Mouse (Mus musculus) kidney, embryonic 15.5 days (tissue): ENCODE data around the gene Chst8. TPM values are rescaled to one million over a fixed set of nuclear protein-coding genes. Genes with fewer than 3 reads are reported as not detected.

ENCODE experiments used
- ATAC-seq: fragments of 200-750 bp; cut with Nextera tagmentation; replicated peaks from 2 replicates; pipeline ENCODE4 v1.8.0; 2017; ENCODE audit warnings: moderate TSS enrichment; ENCODE audit not compliant: low FRiP score
- H3K27ac ChIP-seq: fragments of 300-500 bp; sonication (generic); 2 replicates; pipeline ENCODE4 v1.5.1; 2015; ENCODE audit warnings: mild to moderate bottlenecking, inconsistent platforms
- H3K27me3 ChIP-seq: fragments of 300-500 bp; sonication (generic); 2 replicates; pipeline ENCODE4 v1.6.1; 2015; ENCODE audit warnings: inconsistent platforms
- H3K36me3 ChIP-seq: fragments of 300-500 bp; sonication (generic); 2 replicates; pipeline ENCODE4 v1.6.1; 2015; ENCODE audit warnings: inconsistent platforms
- H3K4me1 ChIP-seq: fragments of 300-500 bp; sonication (generic); 2 replicates; pipeline ENCODE4 v1.6.1; 2015; ENCODE audit warnings: inconsistent platforms
- H3K4me2 ChIP-seq: fragments of 300-500 bp; sonication (generic); 2 replicates; pipeline ENCODE4 v1.6.1; 2015; ENCODE audit warnings: moderate library complexity, mild to moderate bottlenecking, inconsistent platforms
- H3K4me3 ChIP-seq: fragments of 300-500 bp; sonication (generic); replicated peaks from 2 replicates; pipeline ENCODE4 v1.5.1; 2015; ENCODE audit warnings: mild to moderate bottlenecking, inconsistent platforms
- H3K9ac ChIP-seq: fragments of 300-500 bp; sonication (generic); 2 replicates; pipeline ENCODE4 v1.6.1; 2015; ENCODE audit warnings: mild to moderate bottlenecking, inconsistent platforms
- H3K9me3 ChIP-seq: fragments of 300-500 bp; sonication (generic); replicated peaks from 2 replicates; pipeline ENCODE4 v1.6.1; 2016; ENCODE audit warnings: inconsistent platforms
- WGBS: fragments of 180-500 bp; shearing (Covaris S2); methylation state at CpG from one replicate; pipeline ENCODE4 v1.1.7; 2015; ENCODE audit warnings: mixed read lengths; 5-methylcytosine and 5-hydroxymethylcytosine counted together
- polyA plus RNA-seq: library from polyadenylated mRNA; unstranded; fragments of >200 nt; fragmentation: Nextera tagmentation; extraction: Ambion mirVana; gene quantifications from 2 replicates; pipeline ENCODE4 v1.2.1, GENCODE M21; 2015

Gene Chst8
- 11.1 and 13.0 TPM in 2 replicates for polyA plus RNA-seq

DNA sequence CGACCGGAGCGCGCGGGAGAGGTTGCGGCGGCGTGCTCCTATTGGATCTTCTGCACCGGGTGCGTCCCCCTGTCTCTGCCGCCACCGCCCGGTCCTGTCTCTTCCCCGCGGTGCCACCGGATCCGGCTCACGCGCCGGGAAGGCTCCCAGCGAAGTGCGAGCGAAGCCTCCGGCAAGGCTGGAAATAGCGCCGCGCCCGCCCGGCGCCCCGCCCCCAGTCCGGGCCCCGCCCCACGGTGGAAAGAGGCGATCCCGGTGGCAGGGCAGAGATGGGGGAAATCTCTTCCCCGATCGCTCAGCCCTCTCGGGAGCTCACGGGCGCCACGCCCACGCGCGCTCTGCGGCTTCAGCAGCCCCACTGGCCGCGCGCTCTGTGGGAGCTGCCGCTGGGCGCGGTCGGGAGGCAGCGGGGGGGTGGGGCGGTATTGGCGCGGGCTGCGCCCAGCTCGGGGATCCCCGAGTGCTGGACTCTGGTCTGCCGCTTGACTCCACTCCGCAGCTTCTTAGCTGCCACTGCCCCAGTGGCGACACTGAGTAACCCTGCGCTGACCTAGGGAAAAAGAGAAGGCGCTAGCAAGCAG lies at the start of gene Chst8:
TSS of gene Chst8 (minus strand) at position 181 of the 581 bp plus-strand sequence.
- H3K27me3 ChIP-seq: peaks cover 63% of the 10 kb centered on the region
- ATAC-seq: peak; percentile 89
- WGBS: under 1% methylated on average over 65 of the region's 65 CpGs

DNA sequence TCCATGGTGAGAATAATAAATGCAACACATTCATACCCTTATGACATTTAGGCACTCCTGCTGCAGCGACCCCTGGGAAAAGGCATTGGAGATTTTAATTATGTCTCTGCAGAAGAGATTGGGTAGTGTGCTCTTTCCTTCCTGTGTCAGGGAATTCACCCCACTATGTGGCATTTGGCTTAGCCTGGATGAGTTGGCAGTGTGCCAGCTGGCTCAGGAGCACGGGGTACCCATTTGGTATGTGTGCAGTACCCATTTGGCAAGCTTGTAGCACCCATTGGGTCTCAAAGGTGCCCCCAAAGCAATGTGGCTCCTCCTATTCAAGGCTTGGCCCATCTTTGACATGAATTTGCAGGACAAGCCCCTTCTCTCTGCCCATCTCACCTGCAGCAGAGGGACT lies 45.8 kb upstream of the Chst8 start:
- no peak for ATAC-seq
- H3K9ac ChIP-seq: no peak overlapping the region
- H3K9me3 ChIP-seq: no peaks in the 10 kb centered on the region
- no peaks in the 10 kb centered on the region for H3K4me1 ChIP-seq
- H3K4me2 ChIP-seq: no peak overlapping the region
- no peak overlapping the region for H3K4me3 ChIP-seq
- no peaks in the 10 kb centered on the region for H3K36me3 ChIP-seq
- 73% methylated on average over 2 of the region's 2 CpGs for WGBS
- no peak overlapping the region for H3K27ac ChIP-seq
- no peaks in the 10 kb centered on the region for H3K27me3 ChIP-seq

More for the DNA sequence above, at the start of gene Chst8:
- H3K27ac ChIP-seq: 0 out of 2 replicates have a peak within 1 kb of the TSS, but pooled peaks have one; percentile 1
- H3K4me3 ChIP-seq: peak within 1 kb of the TSS; percentile 63
- no peaks in the 10 kb centered on the region for H3K36me3 ChIP-seq
- H3K9me3 ChIP-seq: no peaks in the 10 kb centered on the region
- H3K9ac ChIP-seq: peak within 1 kb of the TSS; percentile 44
- H3K4me1 ChIP-seq: peaks cover 29% of the 10 kb centered on the region
- H3K4me2 ChIP-seq: peak within 1 kb of the TSS; percentile 96

GRCm38 (mm10) chr7:34854781-34855352 lies 42.4 kb upstream of the Chst8 start:
- Histone ChIP-seq H3K27ac (no peak overlapping the region), H3K4me3 (no peak overlapping the region), H3K4me1 (no peaks in the 10 kb centered on the region), H3K9me3 (no peaks in the 10 kb centered on the region), H3K4me2 (no peak overlapping the region), H3K36me3 (no peaks in the 10 kb centered on the region), H3K27me3 (no peaks in the 10 kb centered on the region), H3K9ac (no peak overlapping the region)
- 79% methylated on average over 6 of the region's 6 CpGs for WGBS
- ATAC-seq: no peak

GRCm38 (mm10) chr7:34853393-34853792 lies 40.9 kb upstream of the Chst8 start:
- 94% methylated on average over 3 of the region's 3 CpGs for WGBS
- H3K4me1 ChIP-seq: no peaks in the 10 kb centered on the region
- H3K36me3 ChIP-seq: no peaks in the 10 kb centered on the region
- H3K4me2 ChIP-seq: no peak overlapping the region
- no peaks in the 10 kb centered on the region for H3K9me3 ChIP-seq
- H3K4me3 ChIP-seq: no peak overlapping the region
- H3K27ac ChIP-seq: no peak overlapping the region
- no peak overlapping the region for H3K9ac ChIP-seq
- H3K27me3 ChIP-seq: no peaks in the 10 kb centered on the region
- ATAC-seq: no peak

GRCm38 (mm10) chr7:34849660-34850059 lies 37.1 kb upstream of the Chst8 start:
- H3K27ac ChIP-seq: no peak overlapping the region
- no peaks in the 10 kb centered on the region for H3K27me3 ChIP-seq
- 0 out of 2 replicates have a peak, but pooled peaks cover 4% of the 10 kb centered on the region for H3K4me1 ChIP-seq
- H3K4me3 ChIP-seq: no peak overlapping the region
- H3K36me3 ChIP-seq: no peaks in the 10 kb centered on the region
- no peak overlapping the region for H3K4me2 ChIP-seq
- no peak overlapping the region for H3K9ac ChIP-seq
- no peaks in the 10 kb centered on the region for H3K9me3 ChIP-seq
- WGBS: 46% methylated on average over 10 of the region's 10 CpGs
- no peak for ATAC-seq

DNA sequence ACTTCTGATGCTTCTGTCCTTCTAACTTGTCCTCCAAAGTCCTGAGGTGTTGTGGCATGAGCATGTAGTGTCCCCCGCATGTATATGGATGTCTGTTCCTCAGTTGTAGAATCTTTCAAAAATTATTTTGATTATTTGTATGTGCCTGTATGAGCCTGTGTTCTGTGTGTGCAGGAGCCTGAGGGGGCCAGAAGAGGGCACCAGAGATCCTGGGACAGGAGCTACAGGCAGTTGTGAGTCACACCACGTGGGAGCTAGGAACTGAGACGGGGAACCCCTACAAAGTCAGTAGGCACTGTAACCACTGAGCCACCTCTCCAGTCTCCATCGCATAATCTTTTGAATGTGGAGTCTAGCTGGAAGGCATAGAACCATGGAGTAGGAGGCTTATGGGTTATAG lies 36.3 kb upstream of the Chst8 start:
- Histone ChIP-seq H3K4me1 (0 out of 2 replicates have a peak, but pooled peaks cover 4% of the 10 kb centered on the region), H3K4me2 (no peak overlapping the region), H3K9ac (no peak overlapping the region), H3K4me3 (no peak overlapping the region), H3K27ac (no peak overlapping the region), H3K9me3 (no peaks in the 10 kb centered on the region), H3K27me3 (no peaks in the 10 kb centered on the region), H3K36me3 (no peaks in the 10 kb centered on the region)
- no peak for ATAC-seq
- WGBS: 94% methylated on average over 4 of the region's 4 CpGs

DNA sequence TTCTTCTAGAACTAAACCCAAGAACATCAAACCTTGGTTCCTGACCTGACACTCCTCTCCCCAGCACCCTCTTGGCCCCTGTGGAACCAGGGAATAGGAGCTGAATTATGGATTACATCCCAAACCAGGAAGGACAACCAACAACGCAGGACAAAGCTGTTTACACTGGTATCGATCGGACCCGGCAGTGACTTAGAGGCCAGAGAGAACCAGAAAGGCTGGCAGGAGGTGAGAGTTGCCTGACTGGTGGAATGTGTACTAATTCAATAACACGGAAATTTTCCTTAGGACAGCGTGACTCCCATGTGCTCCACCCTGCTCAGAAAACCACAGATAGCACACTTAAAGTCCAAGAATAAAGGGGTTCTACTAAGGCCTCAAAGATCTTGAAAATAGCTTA lies 35.4 kb upstream of the Chst8 start:
- Histone ChIP-seq H3K4me1 (0 out of 2 replicates have a peak, but pooled peaks cover 4% of the 10 kb centered on the region), H3K36me3 (no peaks in the 10 kb centered on the region), H3K27ac (no peak overlapping the region), H3K9ac (no peak overlapping the region), H3K4me2 (no peak overlapping the region), H3K27me3 (no peaks in the 10 kb centered on the region), H3K9me3 (no peaks in the 10 kb centered on the region), H3K4me3 (no peak overlapping the region)
- 81% methylated on average over 6 of the region's 6 CpGs for WGBS
- ATAC-seq: no peak

DNA sequence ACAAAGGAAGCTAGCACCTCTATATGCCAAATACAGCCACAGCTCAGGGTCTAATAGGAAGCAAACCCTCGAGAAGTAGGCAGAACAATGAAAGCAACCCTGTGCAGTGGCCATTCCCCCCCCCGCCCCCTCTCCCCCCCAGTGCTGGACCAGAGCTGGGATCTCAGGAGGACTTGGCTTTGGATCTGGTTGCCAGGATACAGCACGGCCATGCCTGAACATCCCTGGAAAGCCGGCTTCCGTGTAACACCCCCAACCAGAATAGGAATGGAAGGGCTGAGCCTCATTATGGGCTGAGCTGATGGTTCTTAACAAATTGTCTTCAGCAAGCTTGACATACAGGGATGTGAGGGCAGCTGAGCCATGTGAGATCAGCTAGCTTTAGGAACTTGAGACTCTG lies 34.9 kb upstream of the Chst8 start:
- no peak overlapping the region for H3K4me3 ChIP-seq
- no peak overlapping the region for H3K4me2 ChIP-seq
- H3K9ac ChIP-seq: no peak overlapping the region
- no peaks in the 10 kb centered on the region for H3K27me3 ChIP-seq
- 64% methylated on average over 5 of the region's 5 CpGs for WGBS
- H3K4me1 ChIP-seq: 0 out of 2 replicates have a peak, but pooled peaks cover 4% of the 10 kb centered on the region
- no peaks in the 10 kb centered on the region for H3K36me3 ChIP-seq
- ATAC-seq: no peak
- H3K9me3 ChIP-seq: no peaks in the 10 kb centered on the region
- H3K27ac ChIP-seq: no peak overlapping the region

DNA sequence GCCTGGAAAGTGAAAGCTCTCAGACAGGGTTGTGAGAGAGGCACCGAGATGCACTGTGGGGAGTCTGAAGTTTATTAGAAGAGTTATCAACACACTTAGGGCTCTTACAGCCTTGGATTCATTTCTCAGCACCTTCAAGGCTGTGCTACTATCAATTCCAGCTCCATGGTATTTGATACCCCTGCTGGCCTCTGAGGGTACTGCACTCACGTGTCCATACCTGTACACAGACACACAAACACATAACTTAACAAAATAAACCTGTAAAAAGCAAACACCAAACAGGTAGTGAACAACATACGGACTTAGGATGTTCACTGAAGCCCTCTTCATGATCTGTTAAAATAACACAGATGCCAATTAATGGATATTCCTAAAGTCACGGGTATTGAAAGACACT lies 26.2 kb upstream of the Chst8 start:
- Histone ChIP-seq H3K4me2 (no peak overlapping the region), H3K27me3 (no peaks in the 10 kb centered on the region), H3K9me3 (no peaks in the 10 kb centered on the region), H3K9ac (no peak overlapping the region), H3K4me3 (no peak overlapping the region), H3K4me1 (no peaks in the 10 kb centered on the region), H3K27ac (no peak overlapping the region), H3K36me3 (no peaks in the 10 kb centered on the region)
- no peak for ATAC-seq
- WGBS: 91% methylated on average over 4 of the region's 4 CpGs

GRCm38 (mm10) chr7:34838231-34838630 lies 25.7 kb upstream of the Chst8 start:
- Histone ChIP-seq H3K27me3 (no peaks in the 10 kb centered on the region), H3K9me3 (no peaks in the 10 kb centered on the region), H3K4me3 (no peak overlapping the region), H3K4me1 (no peaks in the 10 kb centered on the region), H3K27ac (no peak overlapping the region), H3K36me3 (no peaks in the 10 kb centered on the region), H3K9ac (no peak overlapping the region), H3K4me2 (no peak overlapping the region)
- 93% methylated on average over 4 of the region's 4 CpGs for WGBS
- ATAC-seq: no peak

DNA sequence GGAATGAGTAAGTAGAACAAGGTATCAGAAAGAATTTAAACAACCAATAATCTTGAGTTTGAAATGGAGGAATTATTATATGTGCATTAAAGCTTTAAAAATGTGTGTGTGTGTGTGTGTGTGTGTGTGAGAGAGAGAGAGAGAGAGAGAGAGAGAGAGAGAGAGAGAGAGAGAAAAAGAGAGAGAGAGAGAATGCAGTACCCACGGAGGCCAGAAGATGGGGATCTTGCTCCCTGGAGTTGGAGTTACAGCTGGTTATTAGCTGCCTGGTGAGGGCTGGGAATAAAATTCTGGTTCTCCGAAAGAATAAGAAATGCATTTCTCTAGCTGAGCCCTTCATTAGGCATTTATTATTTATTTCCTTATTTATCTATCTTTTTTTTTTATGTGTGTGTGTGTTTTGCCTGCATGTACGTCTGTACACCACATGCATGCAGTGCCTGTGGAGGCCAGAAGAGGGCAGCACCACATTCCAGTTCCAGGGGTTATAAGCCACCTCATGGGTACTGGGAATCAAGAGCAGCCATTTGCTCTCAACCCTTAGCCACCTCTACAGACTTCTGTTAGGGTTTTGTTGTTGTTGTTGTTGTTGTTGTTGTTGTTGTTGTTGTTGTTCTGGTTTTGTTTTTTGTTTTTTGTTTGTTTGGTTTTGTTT lies 13.9 kb upstream of the Chst8 start:
- no peaks in the 10 kb centered on the region; the same call in 1 of the 2 replicates for H3K9me3 ChIP-seq
- no peak overlapping the region for H3K4me3 ChIP-seq
- H3K36me3 ChIP-seq: no peaks in the 10 kb centered on the region
- H3K4me2 ChIP-seq: no peak overlapping the region
- peaks cover 6% of the 10 kb centered on the region; the same call in 1 of the 2 replicates for H3K4me1 ChIP-seq
- H3K9ac ChIP-seq: no peak overlapping the region
- no peak for ATAC-seq
- peaks cover 7% of the 10 kb centered on the region; the same call in 1 of the 2 replicates for H3K27me3 ChIP-seq
- 49% methylated on average over 3 of the region's 3 CpGs for WGBS
- H3K27ac ChIP-seq: no peak overlapping the region

GRCm38 (mm10) chr7:34821587-34821986 lies 9.1 kb upstream of the Chst8 start:
- Histone ChIP-seq H3K36me3 (no peaks in the 10 kb centered on the region), H3K27ac (no peak overlapping the region), H3K9me3 (no peaks in the 10 kb centered on the region; the same call in 1 of the 2 replicates), H3K27me3 (peaks cover 7% of the 10 kb centered on the region; the same call in 1 of the 2 replicates), H3K4me3 (no peak overlapping the region), H3K4me1 (peaks cover 11% of the 10 kb centered on the region), H3K9ac (no peak overlapping the region), H3K4me2 (no peak overlapping the region)
- 81% methylated on average over 9 of the region's 9 CpGs for WGBS
- ATAC-seq: no peak
